Mouse (Mus musculus): ENCODE results near the gene Nasp. TPM values are rescaled to one million over a fixed set of nuclear protein-coding genes. Genes with fewer than 3 reads are reported as not detected.

The Nasp gene
- polyA plus RNA-seq, 1 experiment from 2014 or later = 110 TPM

- Histone ChIP-seq H3K4me3 (replicated peaks; ENCODE audit: low read depth, low read length) (peak overlapping the region; percentile 79; the same call in 1 of the 2 replicates), H3K9me3 (ENCODE audit: control insufficient read depth, low read length) (no peaks in the 10 kb centered on the region), H3K36me3 (ENCODE audit: control insufficient read depth, insufficient read depth, low read length) (peaks cover 23% of the 10 kb centered on the region), H3K27me3 (ENCODE audit: control insufficient read depth, insufficient read depth, low read length) (no peaks in the 10 kb centered on the region), H3K27ac (replicated peaks; ENCODE audit: low read depth, low read length) (no peak overlapping the region), H3K4me2 (ENCODE audit: low read length) (peak overlapping the region; percentile 85), H3K9ac (replicated peaks; ENCODE audit: low read length) (no peak overlapping the region), H3K4me1 (ENCODE audit: control insufficient read depth, insufficient read depth, low read length) (peaks cover 25% of the 10 kb centered on the region)
- DNase-seq (no peak), ATAC-seq (ENCODE audit: low FRiP score, low TSS enrichment) (no peak)
- over 99% methylated on average over 2 of the region's 2 CpGs for WGBS
Measured at GRCm38 (mm10) chr4:116649411-116649810, 21.7 kb upstream of the Nasp start.

- H3K4me3 ChIP-seq (replicated peaks; ENCODE audit: low read depth, low read length) = no peak overlapping the region
- ATAC-seq (ENCODE audit: low FRiP score, low TSS enrichment) (no peak), DNase-seq (no peak)
- H3K4me1 ChIP-seq (ENCODE audit: control insufficient read depth, insufficient read depth, low read length) = peaks cover 25% of the 10 kb centered on the region
- no peak overlapping the region for H3K4me2 ChIP-seq (ENCODE audit: low read length)
- no peak overlapping the region for H3K27ac ChIP-seq (replicated peaks; ENCODE audit: low read depth, low read length)
- H3K36me3 ChIP-seq (ENCODE audit: control insufficient read depth, insufficient read depth, low read length) = peaks cover 55% of the 10 kb centered on the region
- WGBS = 94% methylated on average over 7 of the region's 7 CpGs
- no peaks in the 10 kb centered on the region for H3K27me3 ChIP-seq (ENCODE audit: control insufficient read depth, insufficient read depth, low read length)
- no peak overlapping the region for H3K9ac ChIP-seq (replicated peaks; ENCODE audit: low read length)
- no peaks in the 10 kb centered on the region for H3K9me3 ChIP-seq (ENCODE audit: control insufficient read depth, low read length)
Measured at GRCm38 (mm10) chr4:116645624-116646023, 17.9 kb upstream of the Nasp start.

GRCm38 (mm10) chr4:116644326-116644725, 16.6 kb upstream of the Nasp start:
- Histone ChIP-seq H3K27me3 (ENCODE audit: control insufficient read depth, insufficient read depth, low read length) (no peaks in the 10 kb centered on the region), H3K36me3 (ENCODE audit: control insufficient read depth, insufficient read depth, low read length) (peaks cover 66% of the 10 kb centered on the region), H3K27ac (replicated peaks; ENCODE audit: low read depth, low read length) (no peak overlapping the region), H3K9ac (replicated peaks; ENCODE audit: low read length) (no peak overlapping the region), H3K4me2 (ENCODE audit: low read length) (no peak overlapping the region), H3K4me3 (replicated peaks; ENCODE audit: low read depth, low read length) (no peak overlapping the region), H3K4me1 (ENCODE audit: control insufficient read depth, insufficient read depth, low read length) (peaks cover 13% of the 10 kb centered on the region; the same call in 1 of the 2 replicates), H3K9me3 (ENCODE audit: control insufficient read depth, low read length) (no peaks in the 10 kb centered on the region)
- DNase-seq = peak; percentile 62
- WGBS = 54% methylated on average over 6 of the region's 6 CpGs
- ATAC-seq (ENCODE audit: low FRiP score, low TSS enrichment) = no peak

DNA sequence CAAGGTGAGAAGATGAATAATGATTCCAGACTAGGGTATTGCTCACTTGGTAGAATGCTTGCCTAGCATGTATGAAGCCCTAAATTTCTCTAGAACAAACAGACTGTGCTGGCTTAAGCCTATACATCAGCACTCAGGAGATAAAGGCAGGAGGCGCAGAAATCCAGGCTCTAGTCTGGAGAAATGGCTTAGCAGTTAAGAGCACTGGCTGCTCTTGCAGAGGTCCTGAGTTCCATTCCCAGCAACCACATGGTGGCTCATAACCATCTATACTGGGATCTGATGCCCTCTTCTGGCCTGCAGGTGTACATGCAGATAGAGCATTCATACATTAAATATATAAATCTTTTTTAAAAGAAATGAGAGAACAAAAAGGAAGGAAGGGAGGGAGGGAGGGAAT, 14.3 kb upstream of the Nasp start:
- Histone ChIP-seq H3K4me1 (ENCODE audit: control insufficient read depth, insufficient read depth, low read length) (no peaks in the 10 kb centered on the region), H3K4me2 (ENCODE audit: low read length) (no peak overlapping the region), H3K4me3 (replicated peaks; ENCODE audit: low read depth, low read length) (no peak overlapping the region), H3K27ac (replicated peaks; ENCODE audit: low read depth, low read length) (no peak overlapping the region), H3K9ac (replicated peaks; ENCODE audit: low read length) (no peak overlapping the region), H3K9me3 (ENCODE audit: control insufficient read depth, low read length) (no peaks in the 10 kb centered on the region), H3K36me3 (ENCODE audit: control insufficient read depth, insufficient read depth, low read length) (peaks cover 76% of the 10 kb centered on the region), H3K27me3 (ENCODE audit: control insufficient read depth, insufficient read depth, low read length) (no peaks in the 10 kb centered on the region)
- WGBS = 97% methylated on average over 1 of the region's 1 CpGs
- ATAC-seq (ENCODE audit: low FRiP score, low TSS enrichment) = no peak
- no peak for DNase-seq

- Histone ChIP-seq H3K9ac (replicated peaks; ENCODE audit: low read length) (no peak overlapping the region), H3K9me3 (ENCODE audit: control insufficient read depth, low read length) (no peaks in the 10 kb centered on the region), H3K4me2 (ENCODE audit: low read length) (no peak overlapping the region), H3K27ac (replicated peaks; ENCODE audit: low read depth, low read length) (no peak overlapping the region), H3K4me1 (ENCODE audit: control insufficient read depth, insufficient read depth, low read length) (no peaks in the 10 kb centered on the region), H3K27me3 (ENCODE audit: control insufficient read depth, insufficient read depth, low read length) (no peaks in the 10 kb centered on the region), H3K4me3 (replicated peaks; ENCODE audit: low read depth, low read length) (no peak overlapping the region), H3K36me3 (ENCODE audit: control insufficient read depth, insufficient read depth, low read length) (peaks cover 93% of the 10 kb centered on the region)
- 98% methylated on average over 6 of the region's 6 CpGs for WGBS
- DNase-seq (no peak), ATAC-seq (ENCODE audit: low FRiP score, low TSS enrichment) (no peak)
Measured at GRCm38 (mm10) chr4:116638821-116639220, 11.1 kb upstream of the Nasp start.

GRCm38 (mm10) chr4:116635197-116635596, 7.5 kb upstream of the Nasp start:
- no peak for ATAC-seq (ENCODE audit: low FRiP score, low TSS enrichment)

DNA sequence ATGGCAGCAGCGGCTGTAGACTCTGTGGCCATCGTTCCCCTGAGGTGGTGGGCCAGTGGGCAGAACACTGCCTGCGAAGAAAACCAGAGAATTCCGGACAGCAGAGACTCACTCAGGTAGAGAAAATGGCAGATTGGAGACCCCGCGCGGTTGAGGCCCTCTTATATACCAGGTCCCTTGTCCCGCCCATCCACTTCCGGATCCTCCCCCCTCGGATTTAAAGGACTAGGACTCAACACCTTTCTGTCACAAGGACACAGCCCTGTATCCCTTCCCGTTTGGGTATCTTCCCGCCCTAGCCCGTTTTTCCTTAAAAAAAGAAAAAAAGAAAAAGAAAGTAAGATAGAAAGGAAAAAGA, 403 bp downstream of the Nasp start:
- Histone ChIP-seq H3K9ac (replicated peaks; ENCODE audit: low read length) (peak overlapping the region; percentile 70), H3K36me3 (ENCODE audit: control insufficient read depth, insufficient read depth, low read length) (no peaks in the 10 kb centered on the region), H3K4me2 (ENCODE audit: low read length) (peak overlapping the region; percentile 57), H3K9me3 (ENCODE audit: control insufficient read depth, low read length) (no peaks in the 10 kb centered on the region), H3K4me1 (ENCODE audit: control insufficient read depth, insufficient read depth, low read length) (peaks cover 18% of the 10 kb centered on the region), H3K4me3 (replicated peaks; ENCODE audit: low read depth, low read length) (peak overlapping the region; percentile 100), H3K27me3 (ENCODE audit: control insufficient read depth, insufficient read depth, low read length) (no peaks in the 10 kb centered on the region), H3K27ac (replicated peaks; ENCODE audit: low read depth, low read length) (peak overlapping the region; percentile 94)
- DNase-seq = peak; percentile 95
- 2% methylated on average over 13 of the region's 13 CpGs for WGBS
- ATAC-seq (ENCODE audit: low FRiP score, low TSS enrichment) = peak; percentile 92

More at GRCm38 (mm10) chr4:116635197-116635596, 7.5 kb upstream of the Nasp start:
- WGBS = 84% methylated on average over 1 of the region's 1 CpGs
- Histone ChIP-seq H3K4me3 (replicated peaks; ENCODE audit: low read depth, low read length) (no peak overlapping the region), H3K9ac (replicated peaks; ENCODE audit: low read length) (no peak overlapping the region), H3K27ac (replicated peaks; ENCODE audit: low read depth, low read length) (no peak overlapping the region), H3K27me3 (ENCODE audit: control insufficient read depth, insufficient read depth, low read length) (no peaks in the 10 kb centered on the region), H3K4me1 (ENCODE audit: control insufficient read depth, insufficient read depth, low read length) (no peaks in the 10 kb centered on the region), H3K4me2 (ENCODE audit: low read length) (no peak overlapping the region), H3K9me3 (ENCODE audit: control insufficient read depth, low read length) (no peaks in the 10 kb centered on the region), H3K36me3 (ENCODE audit: control insufficient read depth, insufficient read depth, low read length) (peaks cover 65% of the 10 kb centered on the region)
- no peak for DNase-seq

- Histone ChIP-seq H3K4me3 (replicated peaks; ENCODE audit: low read depth, low read length) (peak overlapping the region; percentile 100), H3K9ac (replicated peaks; ENCODE audit: low read length) (peak overlapping the region; percentile 70), H3K4me1 (ENCODE audit: control insufficient read depth, insufficient read depth, low read length) (peaks cover 18% of the 10 kb centered on the region), H3K9me3 (ENCODE audit: control insufficient read depth, low read length) (no peaks in the 10 kb centered on the region), H3K27me3 (ENCODE audit: control insufficient read depth, insufficient read depth, low read length) (no peaks in the 10 kb centered on the region), H3K4me2 (ENCODE audit: low read length) (peak overlapping the region; percentile 57), H3K27ac (replicated peaks; ENCODE audit: low read depth, low read length) (peak overlapping the region; percentile 94), H3K36me3 (ENCODE audit: control insufficient read depth, insufficient read depth, low read length) (peaks cover 5% of the 10 kb centered on the region)
- ATAC-seq (ENCODE audit: low FRiP score, low TSS enrichment) = peak; percentile 82
- WGBS = under 1% methylated on average over 53 of the region's 53 CpGs
- peak; percentile 95 for DNase-seq
Measured at GRCm38 (mm10) chr4:116626658-116627358, 933 bp downstream of the Nasp start.

DNA sequence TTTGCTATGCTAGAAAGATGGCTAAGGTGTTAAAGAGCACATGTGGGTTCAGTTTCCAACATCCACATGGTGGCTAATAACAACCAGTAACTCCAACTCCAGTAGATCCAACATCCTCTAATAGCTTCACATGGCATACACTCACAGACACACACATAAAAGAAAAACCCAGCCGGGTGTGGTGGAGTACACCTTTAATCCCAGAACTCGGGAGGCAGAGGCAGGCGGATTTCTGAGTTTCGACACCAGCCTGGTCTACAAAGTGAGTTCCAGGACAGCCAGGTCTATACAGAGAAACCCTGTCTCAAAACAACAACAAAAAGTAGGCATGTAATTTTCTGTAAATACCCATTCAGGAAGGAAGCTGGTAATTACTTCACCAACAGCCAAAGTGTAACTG, 2.9 kb downstream of the Nasp start:
- H3K4me2 ChIP-seq (ENCODE audit: low read length) = peak overlapping the region; percentile 57; the same call in 1 of the 2 replicates
- H3K9me3 ChIP-seq (ENCODE audit: control insufficient read depth, low read length) = no peaks in the 10 kb centered on the region
- no peaks in the 10 kb centered on the region for H3K27me3 ChIP-seq (ENCODE audit: control insufficient read depth, insufficient read depth, low read length)
- H3K4me3 ChIP-seq (replicated peaks; ENCODE audit: low read depth, low read length) = no peak overlapping the region
- no peak overlapping the region for H3K9ac ChIP-seq (replicated peaks; ENCODE audit: low read length)
- H3K36me3 ChIP-seq (ENCODE audit: control insufficient read depth, insufficient read depth, low read length) = peaks cover 19% of the 10 kb centered on the region
- H3K27ac ChIP-seq (replicated peaks; ENCODE audit: low read depth, low read length) = no peak overlapping the region
- ATAC-seq (ENCODE audit: low FRiP score, low TSS enrichment) (no peak), DNase-seq (no peak)
- WGBS = 96% methylated on average over 4 of the region's 4 CpGs
- H3K4me1 ChIP-seq (ENCODE audit: control insufficient read depth, insufficient read depth, low read length) = peaks cover 18% of the 10 kb centered on the region

Data from midbrain, embryonic 14.5 days (tissue).